Mouse (Mus musculus) heart, adult 9 months (tissue): ENCODE measurements at regions not wholly inside any gene's neighbourhood (a gene's known extent, or its start where the extent isn't known, plus 50 kb on each side); places are given as distances from the start of the nearest gene placed in this dataset.

Experiments used
- DNase-seq, 2 experiments: peaks; one replicate each; pipeline ENCODE4 v3.0.0; 2022; ENCODE audit warnings: low spot score in 2 of 2

DNA sequence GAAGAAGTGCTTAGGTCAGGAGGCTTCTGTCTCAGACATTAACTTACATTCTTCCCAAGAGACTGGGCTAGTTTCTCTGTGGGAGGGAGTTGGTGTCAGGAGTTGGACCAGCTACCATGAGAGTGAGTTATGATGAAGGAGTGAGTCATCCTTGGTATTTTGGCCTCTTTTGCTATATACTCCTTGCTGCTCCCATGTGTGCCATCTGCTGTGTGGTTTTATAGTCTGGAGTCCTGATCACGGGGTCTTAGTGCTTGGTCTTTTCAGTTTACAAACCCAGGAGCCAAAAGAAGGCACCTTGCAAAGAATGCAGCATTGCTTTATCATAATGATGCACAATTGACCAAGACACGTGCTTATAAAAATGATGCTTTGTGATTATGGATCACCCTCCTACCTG lies 56.6 kb downstream of the Zfp503 start:
- DNase-seq = no peak

DNA sequence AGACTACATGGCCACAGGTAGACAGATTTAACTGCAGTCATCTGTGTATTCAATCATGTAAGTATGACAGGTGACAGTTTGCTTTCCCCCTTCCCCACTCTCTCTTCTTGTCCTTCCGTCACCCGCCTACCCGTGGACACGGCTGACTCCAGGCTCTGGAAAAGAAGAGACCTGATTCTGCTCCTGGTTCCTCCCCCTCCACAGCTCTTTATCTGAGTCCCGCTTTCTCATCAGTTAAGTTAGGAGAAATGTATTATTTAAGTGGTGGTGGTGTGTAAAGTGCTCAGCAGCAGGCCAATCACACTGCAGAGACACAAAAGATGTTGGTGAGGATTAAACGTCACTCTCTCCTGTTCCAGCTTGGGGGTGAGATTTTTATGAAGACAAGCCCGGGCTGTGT lies 57.5 kb downstream of the Zfp503 start:
- DNase-seq = no peak

DNA sequence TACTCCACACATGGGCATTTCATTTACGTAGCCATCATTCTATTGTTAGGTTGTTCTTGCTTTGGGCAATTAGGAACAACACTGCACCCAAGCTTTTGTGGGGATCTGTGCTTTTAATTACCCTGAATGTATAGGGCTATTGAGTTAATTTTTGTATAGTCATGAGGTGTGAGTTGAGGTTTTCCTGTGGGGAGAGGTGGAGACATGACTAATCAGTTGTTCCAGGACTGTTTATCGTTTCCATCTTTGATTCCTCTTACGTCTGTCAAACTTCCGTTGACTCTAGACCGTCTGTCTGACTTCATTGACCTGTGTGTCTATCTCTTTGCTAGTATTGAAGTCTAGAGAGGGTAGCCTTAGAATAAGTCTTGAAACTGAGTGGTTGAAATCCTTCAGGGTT lies 60.4 kb downstream of the Zfp503 start:
- no peak for DNase-seq

DNA sequence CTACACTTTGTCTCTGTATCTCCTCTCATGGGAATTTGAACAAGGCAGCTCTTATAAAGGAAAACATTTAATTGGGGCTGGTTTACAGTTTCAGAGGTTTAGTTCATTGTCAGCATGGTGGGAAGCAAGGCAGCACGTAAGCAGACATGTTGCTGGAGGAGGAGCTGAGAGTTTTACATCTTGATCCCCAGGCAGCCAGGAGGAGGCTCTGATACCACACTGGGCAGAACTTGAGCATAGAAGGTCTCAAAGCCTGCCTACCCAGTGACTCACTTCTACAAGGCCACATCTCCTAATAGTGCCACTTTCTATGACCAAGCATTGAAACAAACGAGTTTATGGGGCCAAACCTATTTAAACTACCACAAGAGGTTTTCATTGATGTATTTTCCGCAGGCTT lies 67.9 kb upstream of the Comtd1 start:
- no peak for DNase-seq

DNA sequence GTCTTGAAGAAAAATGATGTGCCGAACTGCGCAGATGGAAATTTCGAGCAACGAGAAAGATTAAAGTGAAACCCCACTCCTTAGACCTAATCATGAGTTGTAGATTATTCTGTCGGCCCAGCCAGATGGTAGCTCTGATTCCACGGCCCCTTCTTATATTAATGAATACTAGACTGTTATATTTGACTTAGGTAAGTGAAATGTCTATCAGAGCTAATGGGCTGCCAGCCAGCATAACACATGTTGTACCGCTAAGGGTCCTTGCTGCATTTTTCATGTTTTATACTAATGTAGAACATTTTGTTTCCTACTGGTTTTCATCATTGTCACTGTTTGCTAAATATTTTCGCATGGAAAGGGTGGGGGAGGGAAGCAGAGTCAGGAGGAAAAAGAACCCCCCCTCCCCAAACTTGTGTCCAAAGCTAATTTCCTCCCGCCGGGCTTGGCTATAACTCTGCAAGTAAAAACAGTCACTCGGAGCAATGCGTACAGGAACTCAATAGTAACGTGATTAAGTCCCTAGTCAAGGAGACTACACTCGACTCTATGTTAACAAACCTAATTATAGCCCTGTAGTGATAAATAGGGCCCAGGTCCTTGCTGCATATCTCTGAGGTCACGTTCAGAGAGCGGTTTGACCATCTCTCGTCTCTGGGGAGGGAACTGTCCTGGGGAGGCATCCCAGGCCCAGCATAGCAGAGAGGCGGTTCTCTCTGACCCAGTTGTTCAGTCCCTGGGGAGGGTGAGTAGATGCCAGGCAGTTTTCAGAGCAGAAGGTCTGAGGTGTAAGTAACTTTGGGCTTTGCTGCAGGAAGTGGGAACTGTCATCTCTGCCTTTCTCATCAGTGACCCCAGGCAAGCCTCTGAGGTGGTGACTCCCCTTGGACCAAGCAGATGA lies 56.0 kb upstream of the Comtd1 start:
- DNase-seq = peak; percentile 10 to 16

DNA sequence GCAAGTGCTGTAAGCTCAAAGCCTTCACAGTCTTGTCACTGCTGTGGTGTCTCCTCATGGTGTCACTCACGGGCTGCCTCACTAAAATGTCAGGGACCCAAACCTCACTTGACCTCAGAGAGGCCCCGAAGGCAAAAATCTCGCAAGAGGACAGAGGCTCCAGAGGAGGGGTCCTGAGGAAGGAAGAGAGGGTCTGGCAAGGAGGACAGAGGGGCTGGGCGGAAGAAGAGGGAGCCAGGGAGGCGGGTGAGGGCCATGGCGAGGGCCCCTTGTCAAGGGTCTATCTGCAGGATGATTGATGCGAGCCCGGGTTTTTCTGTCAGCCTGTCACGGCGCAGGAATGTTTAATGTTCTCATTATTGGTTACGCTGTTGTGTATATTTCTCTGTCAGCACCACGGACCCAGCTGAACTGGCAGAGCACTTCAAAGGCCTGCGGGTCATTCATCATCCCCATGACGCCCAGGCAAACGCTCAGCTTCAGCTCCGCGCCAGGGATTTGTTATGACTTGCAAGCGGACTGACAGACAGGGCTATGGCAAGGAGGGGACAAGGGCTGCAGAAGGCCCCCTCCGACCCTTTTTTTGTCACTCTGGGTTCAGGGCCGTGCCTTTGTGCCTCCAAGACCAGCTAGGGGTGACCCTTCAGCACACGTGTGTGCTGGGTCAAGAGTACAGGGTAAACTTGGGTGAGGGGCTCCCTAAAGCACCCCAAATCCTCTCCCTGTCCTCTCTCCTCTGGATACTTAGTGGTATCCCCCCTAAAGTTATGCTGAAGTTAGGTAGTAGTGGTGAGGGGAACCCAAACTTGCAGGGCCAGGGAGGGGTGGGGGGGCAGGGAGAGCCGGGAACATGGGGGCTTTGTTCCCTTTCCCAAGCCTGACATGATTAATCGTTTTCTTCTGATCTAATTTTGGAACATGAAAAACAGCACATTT lies 55.1 kb upstream of the Comtd1 start:
- DNase-seq = no peak

DNA sequence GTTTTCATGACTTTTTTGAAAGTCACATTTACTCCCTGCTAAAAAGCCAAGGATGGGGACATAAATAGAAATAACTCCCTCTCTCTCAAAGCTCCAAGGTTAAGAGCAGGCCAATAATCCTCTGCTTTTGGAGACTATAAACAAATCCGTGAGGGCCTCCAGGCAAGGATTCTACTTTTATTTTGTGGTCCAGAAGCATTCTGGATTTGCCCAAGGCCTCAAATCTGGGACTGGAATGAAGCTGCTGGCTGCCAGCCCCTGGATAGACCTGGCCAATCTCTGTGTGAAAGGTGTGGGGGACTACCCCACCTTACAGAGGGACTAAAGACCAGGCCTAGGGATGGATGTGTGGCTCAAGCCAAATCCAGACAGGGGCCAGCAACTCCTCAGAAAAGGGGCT lies 54.1 kb upstream of the Comtd1 start:
- DNase-seq = no peak

DNA sequence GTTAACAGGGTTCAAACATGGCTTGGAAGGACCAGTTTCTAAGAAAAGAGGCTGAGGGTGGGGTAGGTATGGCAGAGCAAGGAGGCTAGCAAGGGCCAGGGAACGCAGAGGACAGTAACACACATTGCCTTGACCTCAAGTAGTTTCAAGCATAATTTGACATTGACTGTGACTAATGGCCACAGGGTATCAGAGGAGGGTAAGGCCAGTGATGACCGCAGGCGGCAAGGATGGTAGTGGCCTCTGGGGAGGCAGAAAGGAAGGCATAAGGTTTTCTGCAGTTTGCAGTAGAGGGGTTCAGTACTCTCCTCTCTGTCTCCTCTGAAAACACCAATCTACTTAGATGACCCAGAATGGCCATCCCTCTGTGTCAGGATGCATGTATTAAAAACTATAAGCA lies 53.7 kb upstream of the Comtd1 start:
- DNase-seq = no peak

DNA sequence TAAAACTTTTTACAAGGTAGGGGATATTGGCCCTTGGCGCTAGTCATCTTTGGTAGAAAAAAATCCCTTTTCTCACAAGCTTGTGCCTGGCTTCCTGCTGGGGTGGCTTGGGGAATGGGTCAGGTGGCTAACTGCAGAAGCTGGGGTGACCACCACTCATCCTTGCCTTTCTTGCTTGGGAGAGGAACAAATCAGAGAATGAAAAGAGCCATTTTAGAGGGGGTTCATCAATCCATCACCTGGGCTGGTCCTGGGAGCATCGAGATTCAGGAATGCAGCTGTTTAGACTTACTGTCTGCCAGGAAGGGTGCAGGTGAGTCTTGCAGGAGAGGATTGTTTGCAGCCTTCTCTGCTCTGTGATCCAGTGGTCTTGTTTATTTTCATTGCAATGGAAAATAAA lies 52.2 kb upstream of the Comtd1 start:
- DNase-seq = no peak

DNA sequence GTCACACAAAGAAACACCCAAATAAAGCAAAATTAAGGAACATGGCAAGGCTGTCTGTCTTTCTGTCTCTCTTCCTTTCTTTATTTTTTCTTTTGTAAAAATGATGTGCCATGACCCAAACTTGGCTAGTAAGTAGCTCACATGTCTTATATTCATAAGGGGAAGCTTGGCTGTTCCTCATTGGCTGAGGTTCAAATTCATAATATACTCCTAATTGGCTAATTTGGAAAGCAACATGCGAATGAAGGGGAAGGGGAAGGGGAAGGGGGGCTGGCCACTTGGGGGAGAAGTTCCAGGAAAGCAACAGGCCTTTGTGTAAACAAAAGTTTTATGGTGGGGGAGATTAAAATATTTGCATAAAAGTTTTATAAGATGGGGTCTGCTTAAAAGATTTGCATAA lies 51.7 kb upstream of the Comtd1 start:
- DNase-seq = no peak
